Mouse (Mus musculus) myocyte (in vitro differentiated cells): ENCODE measurements around the gene Fggy. TPM values are rescaled to one million over a fixed set of nuclear protein-coding genes. Genes with fewer than 3 reads are reported as not detected.

Experiments
- H3K27me3 ChIP-seq: one replicate; pipeline ENCODE4 v1.6.1; 2011; ENCODE audit not compliant: control insufficient read depth, insufficient read depth, insufficient read length
- H3K36me3 ChIP-seq: one replicate; pipeline ENCODE4 v1.6.1; 2011; ENCODE audit not compliant: control insufficient read depth, insufficient read depth
- H3K4me2 ChIP-seq: one replicate; pipeline ENCODE4 v1.6.1; 2011; ENCODE audit warnings: low read depth, control low read depth
- H3K4me3 ChIP-seq: one replicate; pipeline ENCODE4 v1.5.1; 2011; ENCODE audit warnings: mild to moderate bottlenecking, control low read depth, moderate library complexity
- H3K79me2 ChIP-seq: one replicate; pipeline ENCODE4 v1.6.1; 2011; ENCODE audit not compliant: control insufficient read depth, insufficient read depth
- H3ac ChIP-seq: one replicate; pipeline ENCODE4 v1.6.1; 2011; ENCODE audit not compliant: control insufficient read depth, insufficient read length
- CEBPB ChIP-seq: IDR thresholded peaks from 2 replicates; pipeline ENCODE4 v1.6.1; 2011; ENCODE audit warnings: mild to moderate bottlenecking, moderate library complexity; ENCODE audit not compliant: poor library complexity, insufficient read depth, severe bottlenecking
- E2F4 ChIP-seq: IDR thresholded peaks from one replicate; pipeline ENCODE4 v1.6.1; 2011; ENCODE audit warnings: mild to moderate bottlenecking, control low read depth, moderate library complexity; ENCODE audit not compliant: insufficient read depth
- MAX ChIP-seq: IDR thresholded peaks from one replicate; pipeline ENCODE4 v1.6.1; 2011; ENCODE audit warnings: low read depth, mild to moderate bottlenecking, control low read depth
- MYOD1 ChIP-seq, 3 experiments: IDR thresholded peaks; one replicate each; pipeline ENCODE4 v1.6.1; 2011; ENCODE audit warnings: control low read depth in 2 of 3, low read depth in 2 of 3, mild to moderate bottlenecking in 2 of 3, moderate library complexity in 1 of 3; ENCODE audit not compliant: insufficient read length in 2 of 3, control insufficient read depth in 1 of 3
- MYOG ChIP-seq, 3 experiments: IDR thresholded peaks; one replicate each; pipeline ENCODE4 v1.6.1; 2011; ENCODE audit warnings: control low read depth in 2 of 3, low read depth in 2 of 3, mild to moderate bottlenecking in 2 of 3; ENCODE audit not compliant: insufficient read length in 2 of 3, control insufficient read depth in 1 of 3, insufficient read depth in 1 of 3
- POLR2A ChIP-seq: IDR thresholded peaks from one replicate; pipeline ENCODE4 v1.6.1; 2011; ENCODE audit warnings: low read depth, mild to moderate bottlenecking, control low read depth, moderate library complexity; ENCODE audit not compliant: insufficient read length
- POLR2AphosphoS2 ChIP-seq: IDR thresholded peaks from one replicate; pipeline ENCODE4 v1.6.1; 2011; ENCODE audit warnings: low read depth, control low read depth; ENCODE audit not compliant: insufficient read length
- REST ChIP-seq: IDR thresholded peaks from one replicate; pipeline ENCODE4 v1.6.1; 2011; ENCODE audit warnings: mild to moderate bottlenecking, control low read depth, moderate library complexity; ENCODE audit not compliant: insufficient read depth, insufficient read length
- SRF ChIP-seq: IDR thresholded peaks from one replicate; pipeline ENCODE4 v1.6.1; 2011; ENCODE audit warnings: low read depth; ENCODE audit not compliant: control insufficient read depth, insufficient read length
- TCF12 ChIP-seq: IDR thresholded peaks from one replicate; pipeline ENCODE4 v1.6.1; 2011; ENCODE audit warnings: mild to moderate bottlenecking, control low read depth; ENCODE audit not compliant: poor library complexity, insufficient read depth, severe bottlenecking
- TCF3 ChIP-seq: IDR thresholded peaks from one replicate; pipeline ENCODE4 v1.6.1; 2011; ENCODE audit warnings: low read depth, control low read depth; ENCODE audit not compliant: insufficient read length
- USF1 ChIP-seq: IDR thresholded peaks from one replicate; pipeline ENCODE4 v1.6.1; 2011; ENCODE audit warnings: low read depth, mild to moderate bottlenecking, control low read depth, moderate library complexity
- polyA plus RNA-seq: library from polyadenylated mRNA; unstranded; fragments of >200 nt; fragmentation: generic; extraction: Trizol; gene quantifications from one replicate; pipeline ENCODE4 v1.2.1, GENCODE M21; 2012; ENCODE audit warnings: missing spikeins

Fggy gene
- polyA plus RNA-seq, 1 experiment = 12.7 TPM

GRCm38 (mm10) chr4:95938701-95939100 is 381.4 kb downstream of the Fggy start:
- H3K27me3 ChIP-seq = no peaks in the 10 kb centered on the region
- no peaks in the 10 kb centered on the region for H3K36me3 ChIP-seq
- no peaks in the 10 kb centered on the region for H3K79me2 ChIP-seq
- H3ac ChIP-seq = no peak overlapping the region
- H3K4me3 ChIP-seq = no peak overlapping the region
- no peak overlapping the region for H3K4me2 ChIP-seq
- TF ChIP-seq POLR2AphosphoS2 = no peak
- TF ChIP-seq E2F4 = no peak
- TF ChIP-seq MYOG (IDR thresholded peaks at IDR 0.05; ENCODE audit: control insufficient read depth in 1 of 3, insufficient read depth in 1 of 3, insufficient read length in 2 of 3, low read depth in 2 of 3) = no peak
- TF ChIP-seq TCF3 = no peak
- no peak for TF ChIP-seq CEBPB
- TF ChIP-seq POLR2A = no peak
- no peak for TF ChIP-seq REST
- TF ChIP-seq SRF = no peak
- TF ChIP-seq MYOD1 (IDR thresholded peaks at IDR 0.05; ENCODE audit: control insufficient read depth in 1 of 3, insufficient read length in 2 of 3, low read depth in 2 of 3) = no peak
- TF ChIP-seq MAX = no peak
- TF ChIP-seq TCF12 = no peak
- TF ChIP-seq USF1 = no peak

GRCm38 (mm10) chr4:95947896-95948295 is 390.6 kb downstream of the Fggy start:
- H3ac ChIP-seq = no peak overlapping the region
- no peak overlapping the region for H3K4me3 ChIP-seq
- H3K27me3 ChIP-seq = no peaks in the 10 kb centered on the region
- TF ChIP-seq MYOG (IDR thresholded peaks at IDR 0.05; ENCODE audit: control insufficient read depth in 1 of 3, insufficient read depth in 1 of 3, insufficient read length in 2 of 3, low read depth in 2 of 3) = no peak
- no peak for TF ChIP-seq REST
- TF ChIP-seq SRF = no peak
- TF ChIP-seq E2F4 = no peak
- no peak for TF ChIP-seq TCF3
- TF ChIP-seq MAX = no peak
- no peak for TF ChIP-seq TCF12
- TF ChIP-seq USF1 = no peak
- TF ChIP-seq CEBPB = no peak
- no peak for TF ChIP-seq POLR2A
- no peak for TF ChIP-seq MYOD1 (IDR thresholded peaks at IDR 0.05; ENCODE audit: control insufficient read depth in 1 of 3, insufficient read length in 2 of 3, low read depth in 2 of 3)
- TF ChIP-seq POLR2AphosphoS2 = no peak
- no peak overlapping the region for H3K4me2 ChIP-seq
- no peaks in the 10 kb centered on the region for H3K79me2 ChIP-seq
- no peaks in the 10 kb centered on the region for H3K36me3 ChIP-seq

DNA sequence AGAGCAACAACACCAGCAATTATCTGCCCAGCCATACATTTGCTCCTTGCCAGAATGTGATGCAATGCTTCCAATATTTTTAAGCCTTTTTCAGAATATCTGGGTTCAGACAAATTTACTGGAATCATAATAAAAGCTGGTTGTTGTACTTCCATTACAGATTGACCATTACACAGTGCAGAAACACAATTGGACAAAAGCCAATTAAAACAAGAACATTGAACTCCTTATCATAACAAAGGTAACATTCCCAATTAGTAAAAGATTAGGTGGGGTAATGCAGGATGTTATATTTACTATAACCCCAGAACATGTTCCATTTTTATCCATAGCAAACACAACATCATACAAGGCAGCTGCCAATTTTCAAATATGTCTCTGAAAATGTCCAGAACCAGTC is 396.0 kb downstream of the Fggy start:
- Histone ChIP-seq H3K4me3 (no peak overlapping the region), H3K36me3 (no peaks in the 10 kb centered on the region), H3K79me2 (no peaks in the 10 kb centered on the region), H3ac (no peak overlapping the region), H3K4me2 (no peak overlapping the region), H3K27me3 (no peaks in the 10 kb centered on the region)
- TF ChIP-seq CEBPB = no peak
- TF ChIP-seq MAX = no peak
- TF ChIP-seq E2F4 = no peak
- TF ChIP-seq TCF3 = no peak
- TF ChIP-seq POLR2A = no peak
- no peak for TF ChIP-seq SRF

DNA sequence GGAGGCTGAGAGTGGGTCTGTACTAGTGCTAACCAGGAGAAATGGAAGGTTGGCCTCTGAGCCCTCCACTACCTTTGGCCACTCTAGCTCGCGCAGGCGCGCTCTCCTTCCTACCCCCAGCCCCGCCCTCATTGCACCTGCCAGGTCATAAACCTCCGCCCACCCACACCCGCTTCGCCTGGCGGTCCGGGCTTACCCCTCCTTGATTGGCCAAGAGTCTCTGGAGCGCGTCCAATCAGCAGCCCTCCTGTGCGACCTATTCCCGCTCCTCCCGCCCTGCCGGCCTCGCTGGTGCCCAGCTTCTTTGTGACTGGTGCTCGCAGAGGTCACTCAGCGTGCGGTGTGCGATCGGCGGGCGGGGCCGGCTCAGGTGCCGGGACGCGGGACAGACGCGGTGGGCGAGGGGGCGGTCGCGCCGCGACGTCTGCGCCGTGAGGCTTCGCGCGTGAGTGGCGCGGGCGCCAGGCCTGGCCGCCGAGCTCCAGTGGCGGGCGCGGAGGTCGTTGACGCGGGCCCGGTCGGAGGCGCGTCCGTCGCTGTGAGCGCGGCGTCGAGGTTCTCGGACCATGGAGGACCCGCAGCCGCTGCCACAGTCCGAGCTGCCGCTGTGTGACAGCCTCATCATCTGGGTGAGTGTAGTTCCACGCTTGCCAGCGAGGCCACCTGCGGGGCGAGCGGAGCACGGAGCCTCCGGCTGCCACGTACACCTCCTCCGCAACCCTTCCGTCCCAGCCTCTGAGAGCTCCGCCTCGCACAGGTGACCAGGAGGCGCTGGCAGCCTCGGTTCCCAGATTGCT is 409.8 kb downstream of the Fggy start, which contains the start of gene Hook1:
Gene Hook1, plus strand, starts transcription at position 313 of the 797 bp plus-strand sequence.
- no peak within 1 kb of the TSS for H3K4me2 ChIP-seq
- H3K36me3 ChIP-seq = no peaks in the 10 kb centered on the region
- H3K27me3 ChIP-seq = peaks cover 6% of the 10 kb centered on the region
- H3K4me3 ChIP-seq = no peak within 1 kb of the TSS
- TF ChIP-seq USF1 = no peak
- no peak for TF ChIP-seq REST
- TF ChIP-seq MAX = no peak
- TF ChIP-seq POLR2A = no peak
- no peak for TF ChIP-seq TCF3
- TF ChIP-seq TCF12 = no peak
- no peak for TF ChIP-seq CEBPB
- TF ChIP-seq MYOD1 (IDR thresholded peaks at IDR 0.05; ENCODE audit: control insufficient read depth in 1 of 3, insufficient read length in 2 of 3, low read depth in 2 of 3) = no peak
- TF ChIP-seq MYOG (IDR thresholded peaks at IDR 0.05; ENCODE audit: control insufficient read depth in 1 of 3, insufficient read depth in 1 of 3, insufficient read length in 2 of 3, low read depth in 2 of 3) = no peak
- TF ChIP-seq SRF = no peak
- no peak for TF ChIP-seq POLR2AphosphoS2
- TF ChIP-seq E2F4 = no peak
- no peak within 1 kb of the TSS for H3ac ChIP-seq
- no peaks in the 10 kb centered on the region for H3K79me2 ChIP-seq
